Mouse (Mus musculus) v-Abl transformed pro-B cells (cell line): ENCODE data around the gene Fbxl4.
"Not testable (repeated sequence)": the region's sequence is repeated elsewhere in the genome, so short reads cannot be mapped to it uniquely, and the experiment has no call there.

ENCODE experiments used
- in situ Hi-C, 2 experiments: fragments of 400-800 bp; cut with MboI; formaldehyde crosslinking; loops; one replicate each; pipeline ENCODE4 v1.15.1; 2025; ENCODE audit not compliant: unreplicated experiment in 2 of 2

Gene Fbxl4

GRCm38 (mm10) chr4:22357266-22357930 is at the start of gene Fbxl4:
TSS of gene Fbxl4 (plus strand) at chr4:22357543.
- in situ Hi-C loops = no loop called here

- in situ Hi-C loops = no loop called here
These were observed 42.8 kb upstream of the Fbxl4 start for GRCm38 (mm10) chr4:22314564-22314963.

- in situ Hi-C loops = no loop called here
These were observed 14.3 kb upstream of the Fbxl4 start for GRCm38 (mm10) chr4:22342816-22343573.

- in situ Hi-C loops = not testable (repeated sequence)
These were observed 8.3 kb upstream of the Fbxl4 start for GRCm38 (mm10) chr4:22349086-22349485.

GRCm38 (mm10) chr4:22357931-22358300 is 573 bp downstream of the Fbxl4 start:
- in situ Hi-C loops = no loop called here

GRCm38 (mm10) chr4:22358487-22358886 is 1.1 kb downstream of the Fbxl4 start:
- in situ Hi-C loops = no loop called here

- in situ Hi-C loops = no loop called here
These were observed 10.0 kb downstream of the Fbxl4 start for GRCm38 (mm10) chr4:22367368-22367767.

- in situ Hi-C loops = no loop called here
These were observed 21.2 kb downstream of the Fbxl4 start for GRCm38 (mm10) chr4:22378516-22378915.

GRCm38 (mm10) chr4:22380646-22381045 is 23.3 kb downstream of the Fbxl4 start:
- in situ Hi-C loops = no loop called here

- in situ Hi-C loops = no loop called here
These were observed 26.4 kb downstream of the Fbxl4 start for GRCm38 (mm10) chr4:22383528-22384265.

GRCm38 (mm10) chr4:22390045-22390444 is 32.7 kb downstream of the Fbxl4 start:
- in situ Hi-C loops = no loop called here

GRCm38 (mm10) chr4:22392777-22393473 is 35.6 kb downstream of the Fbxl4 start:
- in situ Hi-C loops = no loop called here

GRCm38 (mm10) chr4:22395404-22395803 is 38.1 kb downstream of the Fbxl4 start:
- in situ Hi-C loops = loop anchor here in 1 of 2 experiments (5.0 kb wide), 1 partner anchor 33 kb away; no protein-coding TSS in a partner anchor

- in situ Hi-C loops = loop anchor here in 1 of 2 experiments (5.0 kb wide), 1 partner anchor 34 kb away; no protein-coding TSS in a partner anchor
These were observed 39.2 kb downstream of the Fbxl4 start for GRCm38 (mm10) chr4:22396484-22397000.

GRCm38 (mm10) chr4:22397003-22397402 is 39.7 kb downstream of the Fbxl4 start:
- in situ Hi-C loops = loop anchor here in 1 of 2 experiments (5.0 kb wide), 1 partner anchor 35 kb away; no protein-coding TSS in a partner anchor

GRCm38 (mm10) chr4:22402032-22402431 is 44.7 kb downstream of the Fbxl4 start:
- in situ Hi-C loops = loop anchor here in 1 of 2 experiments (10.0 kb wide), 1 partner anchor 377 kb away; no protein-coding TSS in a partner anchor

GRCm38 (mm10) chr4:22402930-22403329 is 45.6 kb downstream of the Fbxl4 start:
- in situ Hi-C loops = loop anchor here in 1 of 2 experiments (10.0 kb wide), 1 partner anchor 378 kb away; no protein-coding TSS in a partner anchor

GRCm38 (mm10) chr4:22420627-22421026 is 63.3 kb downstream of the Fbxl4 start:
- in situ Hi-C loops = no loop called here

GRCm38 (mm10) chr4:22422400-22422799 is 65.1 kb downstream of the Fbxl4 start:
- in situ Hi-C loops = no loop called here

GRCm38 (mm10) chr4:22428150-22428549 is 70.8 kb downstream of the Fbxl4 start:
- in situ Hi-C loops = no loop called here
